Mouse (Mus musculus): ENCODE results near the gene Col4a1. TPM values are rescaled to one million over a fixed set of nuclear protein-coding genes. Genes with fewer than 3 reads are reported as not detected.

Col4a1 gene
- polyA plus RNA-seq, 1 experiment from 2014 or later = 79.3 TPM

- Histone ChIP-seq H3K4me2 (peak overlapping the region; percentile 93), H3K27me3 (replicated peaks) (peaks cover 73% of the 10 kb centered on the region)
- 2% methylated on average over 34 of the region's 34 CpGs for WGBS
These were observed 811 bp downstream of the Col4a1 start for GRCm38 (mm10) chr8:11311681-11312348.

GRCm38 (mm10) chr8:11310049-11310448 lies 2.6 kb downstream of the Col4a1 start:
- no peak overlapping the region for H3K4me3 ChIP-seq (replicated peaks)
- ATAC-seq (ENCODE audit: low FRiP score) = no peak
- WGBS = 65% methylated on average over 2 of the region's 2 CpGs
- no peaks in the 10 kb centered on the region for H3K9me3 ChIP-seq (replicated peaks)
- H3K4me2 ChIP-seq = peak overlapping the region; percentile 93
- H3K4me1 ChIP-seq = peaks cover 39% of the 10 kb centered on the region
- no peak overlapping the region for H3K27ac ChIP-seq (replicated peaks)
- no peaks in the 10 kb centered on the region for H3K36me3 ChIP-seq
- no peak overlapping the region for H3K9ac ChIP-seq (replicated peaks)
- peaks cover 59% of the 10 kb centered on the region for H3K27me3 ChIP-seq (replicated peaks)

More at GRCm38 (mm10) chr8:11311681-11312348, 811 bp downstream of the Col4a1 start:
- Histone ChIP-seq H3K4me3 (replicated peaks) (peak overlapping the region; percentile 60), H3K9ac (replicated peaks) (peak overlapping the region; percentile 64), H3K4me1 (peaks cover 38% of the 10 kb centered on the region), H3K9me3 (replicated peaks) (no peaks in the 10 kb centered on the region), H3K36me3 (no peaks in the 10 kb centered on the region), H3K27ac (replicated peaks) (peak overlapping the region; percentile 67)
- peak; percentile 42; the same call in 1 of the 2 replicates for ATAC-seq (ENCODE audit: low FRiP score)

GRCm38 (mm10) chr8:11309226-11309625 lies 3.4 kb downstream of the Col4a1 start:
- Histone ChIP-seq H3K9me3 (replicated peaks) (no peaks in the 10 kb centered on the region), H3K4me2 (peak overlapping the region; percentile 93; the same call in 1 of the 2 replicates), H3K27ac (replicated peaks) (no peak overlapping the region), H3K36me3 (no peaks in the 10 kb centered on the region), H3K4me1 (peaks cover 39% of the 10 kb centered on the region), H3K4me3 (replicated peaks) (no peak overlapping the region), H3K27me3 (replicated peaks) (peaks cover 50% of the 10 kb centered on the region), H3K9ac (replicated peaks) (no peak overlapping the region)
- WGBS = 63% methylated on average over 5 of the region's 5 CpGs
- ATAC-seq (ENCODE audit: low FRiP score) = no peak

DNA sequence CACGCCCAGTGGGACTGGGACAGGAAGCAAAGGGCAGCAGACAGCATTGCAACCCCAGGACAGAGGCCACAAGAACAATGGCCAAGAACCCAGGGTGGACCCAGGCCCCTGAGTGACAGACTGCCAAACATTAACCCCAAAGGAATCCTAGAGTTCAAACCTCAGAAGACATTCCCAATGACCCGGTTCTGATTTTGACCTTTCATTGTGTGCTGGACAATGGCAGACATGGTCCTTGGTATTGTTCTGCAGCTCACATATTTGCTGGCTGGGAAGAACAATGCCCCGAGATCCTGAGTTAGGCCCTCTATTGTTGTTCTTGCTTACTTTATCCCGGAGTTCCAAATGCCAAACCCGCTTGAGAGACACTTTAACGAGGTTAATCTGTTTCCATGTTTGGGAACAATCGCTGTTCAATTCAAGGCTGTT lies 4.0 kb downstream of the Col4a1 start:
- H3K9me3 ChIP-seq (replicated peaks) = no peaks in the 10 kb centered on the region
- no peaks in the 10 kb centered on the region for H3K36me3 ChIP-seq
- no peak overlapping the region for H3K4me3 ChIP-seq (replicated peaks)
- peaks cover 33% of the 10 kb centered on the region for H3K4me1 ChIP-seq
- no peak overlapping the region for H3K27ac ChIP-seq (replicated peaks)
- 16% methylated on average over 7 of the region's 7 CpGs for WGBS
- H3K9ac ChIP-seq (replicated peaks) = no peak overlapping the region
- no peak for ATAC-seq (ENCODE audit: low FRiP score)
- peaks cover 44% of the 10 kb centered on the region for H3K27me3 ChIP-seq (replicated peaks)
- peak overlapping the region; percentile 93; the same call in 1 of the 2 replicates for H3K4me2 ChIP-seq

- 62% methylated on average over 7 of the region's 7 CpGs for WGBS
- no peaks in the 10 kb centered on the region for H3K36me3 ChIP-seq
- H3K4me2 ChIP-seq = no peak overlapping the region
- no peak overlapping the region for H3K27ac ChIP-seq (replicated peaks)
- no peak overlapping the region for H3K4me3 ChIP-seq (replicated peaks)
- no peaks in the 10 kb centered on the region for H3K9me3 ChIP-seq (replicated peaks)
- peaks cover 22% of the 10 kb centered on the region for H3K4me1 ChIP-seq
- H3K27me3 ChIP-seq (replicated peaks) = peaks cover 37% of the 10 kb centered on the region
- no peak for ATAC-seq (ENCODE audit: low FRiP score)
- no peak overlapping the region for H3K9ac ChIP-seq (replicated peaks)
These were observed 5.2 kb downstream of the Col4a1 start for GRCm38 (mm10) chr8:11307451-11307850.

- Histone ChIP-seq H3K27me3 (replicated peaks) (peaks cover 20% of the 10 kb centered on the region), H3K27ac (replicated peaks) (no peak overlapping the region), H3K4me2 (no peak overlapping the region), H3K9me3 (replicated peaks) (no peaks in the 10 kb centered on the region), H3K9ac (replicated peaks) (no peak overlapping the region), H3K4me1 (peaks cover 11% of the 10 kb centered on the region), H3K4me3 (replicated peaks) (no peak overlapping the region), H3K36me3 (no peaks in the 10 kb centered on the region)
- WGBS = 91% methylated on average over 1 of the region's 1 CpGs
- ATAC-seq (ENCODE audit: low FRiP score) = no peak
These were observed 7.1 kb downstream of the Col4a1 start for GRCm38 (mm10) chr8:11305539-11305938.

GRCm38 (mm10) chr8:11304027-11304601 lies 8.5 kb downstream of the Col4a1 start:
- WGBS = 92% methylated on average over 6 of the region's 6 CpGs
- Histone ChIP-seq H3K27ac (replicated peaks) (no peak overlapping the region), H3K4me3 (replicated peaks) (no peak overlapping the region), H3K4me2 (no peak overlapping the region), H3K27me3 (replicated peaks) (peaks cover 6% of the 10 kb centered on the region), H3K9me3 (replicated peaks) (no peaks in the 10 kb centered on the region), H3K36me3 (no peaks in the 10 kb centered on the region), H3K9ac (replicated peaks) (no peak overlapping the region), H3K4me1 (peaks cover 11% of the 10 kb centered on the region)
- ATAC-seq (ENCODE audit: low FRiP score) = no peak

DNA sequence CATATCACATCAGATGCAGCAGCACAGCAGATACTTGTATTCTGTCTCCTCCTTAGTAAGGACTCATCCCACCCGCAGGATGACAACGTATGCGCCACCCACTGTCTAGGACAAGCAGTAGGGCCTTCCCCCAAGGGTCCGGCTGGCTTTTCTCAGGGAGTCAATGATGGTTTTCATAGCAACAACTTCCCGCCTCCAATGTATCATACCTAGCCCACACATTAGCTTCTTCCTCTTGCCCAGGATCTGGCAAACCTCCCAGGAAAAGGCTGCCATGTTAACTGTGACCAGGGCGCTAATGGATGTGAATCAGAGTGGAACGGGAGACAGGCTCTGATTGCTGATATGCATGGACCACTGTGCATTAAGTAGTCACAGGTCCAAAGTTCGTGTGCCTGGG lies 12.2 kb downstream of the Col4a1 start:
- H3K27me3 ChIP-seq (replicated peaks) = no peaks in the 10 kb centered on the region
- H3K36me3 ChIP-seq = no peaks in the 10 kb centered on the region
- 85% methylated on average over 8 of the region's 8 CpGs for WGBS
- no peaks in the 10 kb centered on the region for H3K9me3 ChIP-seq (replicated peaks)
- no peak overlapping the region for H3K4me2 ChIP-seq
- H3K9ac ChIP-seq (replicated peaks) = no peak overlapping the region
- no peak overlapping the region for H3K27ac ChIP-seq (replicated peaks)
- peaks cover 9% of the 10 kb centered on the region for H3K4me1 ChIP-seq
- ATAC-seq (ENCODE audit: low FRiP score) = no peak
- H3K4me3 ChIP-seq (replicated peaks) = no peak overlapping the region

DNA sequence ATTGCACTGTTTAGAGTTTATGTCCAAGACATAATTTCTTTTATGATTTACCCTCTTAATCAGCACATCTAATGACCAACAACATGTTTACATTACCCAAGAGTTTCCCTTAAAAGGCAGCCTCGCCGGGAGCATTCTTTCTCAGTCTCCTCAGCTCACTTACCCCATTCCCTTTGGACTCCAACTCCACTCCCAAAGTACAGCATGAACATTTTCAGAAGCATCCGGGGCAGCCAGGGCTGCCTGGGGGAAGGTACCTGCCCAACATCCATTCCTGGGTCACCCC lies 13.4 kb downstream of the Col4a1 start:
- H3K9me3 ChIP-seq (replicated peaks) = no peaks in the 10 kb centered on the region
- no peak for ATAC-seq (ENCODE audit: low FRiP score)

GRCm38 (mm10) chr8:11298531-11299316 lies 13.9 kb downstream of the Col4a1 start:
- H3K4me1 ChIP-seq = peaks cover 9% of the 10 kb centered on the region

More for the DNA sequence above, 13.4 kb downstream of the Col4a1 start:
- no peak overlapping the region for H3K4me3 ChIP-seq (replicated peaks)
- H3K4me1 ChIP-seq = peaks cover 9% of the 10 kb centered on the region
- no peaks in the 10 kb centered on the region for H3K36me3 ChIP-seq
- 64% methylated on average over 3 of the region's 3 CpGs for WGBS
- no peak overlapping the region for H3K27ac ChIP-seq (replicated peaks)
- H3K4me2 ChIP-seq = no peak overlapping the region
- no peaks in the 10 kb centered on the region for H3K27me3 ChIP-seq (replicated peaks)
- no peak overlapping the region for H3K9ac ChIP-seq (replicated peaks)

DNA sequence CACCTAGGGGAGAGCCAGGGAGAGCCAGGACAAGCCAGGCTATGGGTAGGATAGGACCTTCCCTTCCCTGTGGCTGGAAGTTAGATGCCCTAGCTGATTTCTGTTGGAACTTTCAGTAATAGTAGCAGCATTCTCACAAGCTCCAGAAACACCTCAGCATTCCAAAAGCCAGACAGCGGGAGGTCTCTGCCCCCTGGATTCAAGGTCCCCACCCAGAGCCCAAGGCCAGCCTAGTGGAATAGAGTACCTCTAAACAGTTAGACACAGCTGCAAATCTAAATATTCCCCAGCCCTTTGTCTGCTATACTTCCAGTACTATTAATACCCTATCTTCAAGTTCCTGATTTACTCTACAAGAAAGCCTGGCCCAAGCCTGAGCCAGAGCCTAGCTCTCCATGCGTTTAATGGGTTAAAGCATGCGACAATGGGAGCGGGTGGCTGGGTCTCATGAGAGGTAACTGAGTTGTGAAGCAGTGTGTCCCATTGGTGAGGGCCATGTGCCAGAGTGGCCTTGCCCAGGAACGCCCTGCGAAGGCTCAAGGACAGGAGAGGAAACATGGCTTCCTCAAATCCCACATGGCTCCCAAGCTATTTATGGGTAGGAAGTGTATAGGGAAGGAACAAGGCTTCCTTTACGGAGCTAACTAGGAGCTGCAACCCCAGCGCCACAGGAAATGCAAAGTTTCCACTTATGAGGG lies 15.3 kb downstream of the Col4a1 start:
- no peaks in the 10 kb centered on the region for H3K9me3 ChIP-seq (replicated peaks)
- H3K9ac ChIP-seq (replicated peaks) = no peak overlapping the region
- H3K36me3 ChIP-seq = no peaks in the 10 kb centered on the region
- no peak for ATAC-seq (ENCODE audit: low FRiP score)
- WGBS = 87% methylated on average over 8 of the region's 8 CpGs
- no peak overlapping the region for H3K4me2 ChIP-seq
- no peak overlapping the region for H3K4me3 ChIP-seq (replicated peaks)
- no peak overlapping the region for H3K27ac ChIP-seq (replicated peaks)
- H3K27me3 ChIP-seq (replicated peaks) = no peaks in the 10 kb centered on the region
- H3K4me1 ChIP-seq = peaks cover 9% of the 10 kb centered on the region

More at GRCm38 (mm10) chr8:11298531-11299316, 13.9 kb downstream of the Col4a1 start:
- 69% methylated on average over 12 of the region's 12 CpGs for WGBS
- no peak for ATAC-seq (ENCODE audit: low FRiP score)
- Histone ChIP-seq H3K4me3 (replicated peaks) (no peak overlapping the region), H3K27ac (replicated peaks) (no peak overlapping the region), H3K9me3 (replicated peaks) (no peaks in the 10 kb centered on the region), H3K9ac (replicated peaks) (no peak overlapping the region), H3K36me3 (no peaks in the 10 kb centered on the region), H3K4me2 (no peak overlapping the region), H3K27me3 (replicated peaks) (no peaks in the 10 kb centered on the region)
